Mouse (Mus musculus): ENCODE results near the gene Arhgap1. TPM values are rescaled to one million over a fixed set of nuclear protein-coding genes. Genes with fewer than 3 reads are reported as not detected.

Arhgap1 gene
- polyA plus RNA-seq, 1 experiment from 2014 or later = 88.3 TPM

- 90% methylated on average over 12 of the region's 12 CpGs for WGBS
- Histone ChIP-seq H3K27ac (no peak overlapping the region), H3K27me3 (ENCODE audit: control insufficient read depth, insufficient read depth, low read length) (no peaks in the 10 kb centered on the region), H3K36me3 (replicated peaks; ENCODE audit: control insufficient read depth, insufficient read depth) (no peaks in the 10 kb centered on the region), H3K9me3 (ENCODE audit: control insufficient read depth, low read length) (no peaks in the 10 kb centered on the region), H3K4me1 (replicated peaks; ENCODE audit: control insufficient read depth, insufficient read depth, low read length) (no peaks in the 10 kb centered on the region), H3K9ac (no peak overlapping the region), H3K4me3 (replicated peaks; ENCODE audit: low read length) (no peak overlapping the region), H3K4me2 (replicated peaks) (no peak overlapping the region)
- ATAC-seq (ENCODE audit: low FRiP score) (no peak), DNase-seq (ENCODE audit: low spot score) (no peak)
Observed at GRCm38 (mm10) chr2:91630384-91630783, 19.3 kb upstream of the Arhgap1 start.

GRCm38 (mm10) chr2:91631826-91632225 lies 17.8 kb upstream of the Arhgap1 start:
- Histone ChIP-seq H3K4me3 (replicated peaks; ENCODE audit: low read length) (no peak overlapping the region), H3K27me3 (ENCODE audit: control insufficient read depth, insufficient read depth, low read length) (no peaks in the 10 kb centered on the region), H3K27ac (no peak overlapping the region), H3K4me2 (replicated peaks) (no peak overlapping the region), H3K9ac (no peak overlapping the region), H3K9me3 (ENCODE audit: control insufficient read depth, low read length) (no peaks in the 10 kb centered on the region), H3K36me3 (replicated peaks; ENCODE audit: control insufficient read depth, insufficient read depth) (no peaks in the 10 kb centered on the region), H3K4me1 (replicated peaks; ENCODE audit: control insufficient read depth, insufficient read depth, low read length) (no peaks in the 10 kb centered on the region)
- WGBS = 92% methylated on average over 5 of the region's 5 CpGs
- no peak for DNase-seq (ENCODE audit: low spot score)
- ATAC-seq (ENCODE audit: low FRiP score) = no peak

- no peak overlapping the region for H3K4me3 ChIP-seq (replicated peaks; ENCODE audit: low read length)
- H3K36me3 ChIP-seq (replicated peaks; ENCODE audit: control insufficient read depth, insufficient read depth) = no peaks in the 10 kb centered on the region
- DNase-seq (ENCODE audit: low spot score) = no peak
- ATAC-seq (ENCODE audit: low FRiP score) = no peak
- H3K9ac ChIP-seq = no peak overlapping the region
- no peak overlapping the region for H3K4me2 ChIP-seq (replicated peaks)
- WGBS = 81% methylated on average over 5 of the region's 5 CpGs
- no peaks in the 10 kb centered on the region for H3K9me3 ChIP-seq (ENCODE audit: control insufficient read depth, low read length)
- H3K27me3 ChIP-seq (ENCODE audit: control insufficient read depth, insufficient read depth, low read length) = no peaks in the 10 kb centered on the region
- H3K4me1 ChIP-seq (replicated peaks; ENCODE audit: control insufficient read depth, insufficient read depth, low read length) = no peaks in the 10 kb centered on the region
- no peak overlapping the region for H3K27ac ChIP-seq
Observed at GRCm38 (mm10) chr2:91632316-91632715, 17.3 kb upstream of the Arhgap1 start.

DNA sequence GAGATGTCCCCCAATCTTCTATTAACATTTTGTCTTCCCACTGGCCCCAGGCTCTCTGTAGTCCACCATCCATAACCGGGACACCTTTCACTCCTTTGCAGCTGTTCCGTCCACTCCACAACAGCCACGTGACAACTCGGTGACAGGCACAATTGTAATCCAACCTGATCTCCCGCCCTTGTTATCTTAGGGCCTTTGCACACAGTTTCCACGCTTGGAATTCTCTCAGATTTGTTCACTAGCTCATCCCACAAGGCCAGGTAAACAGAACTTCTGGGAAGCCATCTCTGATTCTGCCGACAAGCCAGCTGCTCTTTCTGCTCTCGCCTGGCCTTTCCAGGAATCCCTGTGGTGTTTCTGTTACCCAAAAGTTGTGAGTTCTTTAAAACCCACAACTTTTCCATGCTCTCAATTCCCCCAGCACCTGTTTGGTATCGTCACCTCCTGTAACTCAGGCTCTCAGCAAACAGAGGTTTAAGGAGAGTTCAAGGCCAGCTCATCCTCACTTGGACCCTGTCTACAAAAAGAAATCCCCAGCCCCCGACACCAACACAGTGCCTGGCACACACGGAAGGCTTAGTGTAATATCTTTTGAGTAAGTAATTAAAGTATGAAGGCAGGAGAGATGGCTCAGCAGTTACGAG lies 16.2 kb upstream of the Arhgap1 start:
- Histone ChIP-seq H3K9me3 (ENCODE audit: control insufficient read depth, low read length) (no peaks in the 10 kb centered on the region), H3K36me3 (replicated peaks; ENCODE audit: control insufficient read depth, insufficient read depth) (no peaks in the 10 kb centered on the region), H3K4me2 (replicated peaks) (no peak overlapping the region), H3K4me3 (replicated peaks; ENCODE audit: low read length) (no peak overlapping the region), H3K9ac (no peak overlapping the region), H3K27ac (no peak overlapping the region), H3K4me1 (replicated peaks; ENCODE audit: control insufficient read depth, insufficient read depth, low read length) (no peaks in the 10 kb centered on the region), H3K27me3 (ENCODE audit: control insufficient read depth, insufficient read depth, low read length) (no peaks in the 10 kb centered on the region)
- ATAC-seq (ENCODE audit: low FRiP score) (no peak), DNase-seq (ENCODE audit: low spot score) (no peak)
- WGBS = 83% methylated on average over 12 of the region's 12 CpGs

DNA sequence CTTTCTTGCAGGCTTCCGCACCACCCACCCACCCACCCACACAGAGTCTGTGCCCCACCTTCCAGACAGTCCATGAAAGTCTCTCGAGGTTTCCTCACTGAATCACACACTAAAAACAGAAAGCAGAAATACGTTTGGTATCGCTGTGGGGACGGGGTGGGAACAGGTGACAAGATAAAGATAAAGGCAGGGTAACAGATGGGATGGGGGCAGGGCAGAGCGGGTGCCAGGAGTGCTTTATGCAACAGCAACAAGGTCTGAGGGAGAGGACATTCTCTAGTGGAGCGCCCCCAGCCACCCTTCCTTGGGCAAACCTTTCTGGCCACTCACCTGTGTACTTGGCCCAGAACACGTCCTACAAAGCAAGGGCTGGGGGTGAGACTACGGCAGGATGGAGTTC lies 14.8 kb upstream of the Arhgap1 start:
- Histone ChIP-seq H3K27ac (no peak overlapping the region), H3K9me3 (ENCODE audit: control insufficient read depth, low read length) (no peaks in the 10 kb centered on the region), H3K4me2 (replicated peaks) (no peak overlapping the region), H3K4me3 (replicated peaks; ENCODE audit: low read length) (no peak overlapping the region), H3K4me1 (replicated peaks; ENCODE audit: control insufficient read depth, insufficient read depth, low read length) (no peaks in the 10 kb centered on the region), H3K27me3 (ENCODE audit: control insufficient read depth, insufficient read depth, low read length) (no peaks in the 10 kb centered on the region), H3K9ac (no peak overlapping the region), H3K36me3 (replicated peaks; ENCODE audit: control insufficient read depth, insufficient read depth) (no peaks in the 10 kb centered on the region)
- DNase-seq (ENCODE audit: low spot score) (no peak), ATAC-seq (ENCODE audit: low FRiP score) (no peak)
- 82% methylated on average over 9 of the region's 9 CpGs for WGBS

DNA sequence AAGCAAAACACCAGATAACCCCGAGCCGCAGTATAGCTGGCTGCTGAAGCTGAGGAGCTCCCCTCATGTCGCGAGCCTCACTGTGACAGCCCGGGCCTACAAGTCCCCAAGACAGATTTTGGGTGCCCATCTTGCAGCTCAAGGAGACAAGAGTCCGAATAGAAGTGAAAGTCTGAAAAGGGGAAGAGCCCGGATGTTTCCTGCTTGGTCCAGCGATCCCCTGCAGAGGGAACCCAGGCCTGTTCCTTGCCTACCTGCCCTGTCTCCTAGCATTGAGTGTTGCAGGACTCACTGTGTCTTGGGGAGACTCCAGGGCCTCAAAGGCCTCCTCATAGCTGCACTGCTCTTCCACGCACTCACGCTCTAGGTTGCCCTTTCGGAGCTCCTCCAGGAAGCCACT lies 14.2 kb upstream of the Arhgap1 start:
- WGBS = 88% methylated on average over 10 of the region's 11 CpGs
- no peak for ATAC-seq (ENCODE audit: low FRiP score)

GRCm38 (mm10) chr2:91636229-91636628 lies 13.4 kb upstream of the Arhgap1 start, which contains the start of gene F2:
F2 (minus strand) TSS chr2:91636414.
- Histone ChIP-seq H3K9me3 (ENCODE audit: control insufficient read depth, low read length) (no peaks in the 10 kb centered on the region), H3K4me2 (replicated peaks) (no peak within 1 kb of the TSS), H3K27ac (no peak within 1 kb of the TSS), H3K4me3 (replicated peaks; ENCODE audit: low read length) (no peak within 1 kb of the TSS), H3K9ac (no peak within 1 kb of the TSS), H3K27me3 (ENCODE audit: control insufficient read depth, insufficient read depth, low read length) (no peaks in the 10 kb centered on the region), H3K36me3 (replicated peaks; ENCODE audit: control insufficient read depth, insufficient read depth) (no peaks in the 10 kb centered on the region), H3K4me1 (replicated peaks; ENCODE audit: control insufficient read depth, insufficient read depth, low read length) (no peaks in the 10 kb centered on the region)
- WGBS = 94% methylated on average over 8 of the region's 8 CpGs
- no peak for ATAC-seq (ENCODE audit: low FRiP score)
- no peak for DNase-seq (ENCODE audit: low spot score)

More for the DNA sequence above, 14.2 kb upstream of the Arhgap1 start:
- Histone ChIP-seq H3K27ac (no peak overlapping the region), H3K4me3 (replicated peaks; ENCODE audit: low read length) (no peak overlapping the region), H3K9me3 (ENCODE audit: control insufficient read depth, low read length) (no peaks in the 10 kb centered on the region), H3K9ac (no peak overlapping the region), H3K4me1 (replicated peaks; ENCODE audit: control insufficient read depth, insufficient read depth, low read length) (no peaks in the 10 kb centered on the region), H3K36me3 (replicated peaks; ENCODE audit: control insufficient read depth, insufficient read depth) (no peaks in the 10 kb centered on the region), H3K27me3 (ENCODE audit: control insufficient read depth, insufficient read depth, low read length) (no peaks in the 10 kb centered on the region), H3K4me2 (replicated peaks) (no peak overlapping the region)
- DNase-seq (ENCODE audit: low spot score) = no peak

DNA sequence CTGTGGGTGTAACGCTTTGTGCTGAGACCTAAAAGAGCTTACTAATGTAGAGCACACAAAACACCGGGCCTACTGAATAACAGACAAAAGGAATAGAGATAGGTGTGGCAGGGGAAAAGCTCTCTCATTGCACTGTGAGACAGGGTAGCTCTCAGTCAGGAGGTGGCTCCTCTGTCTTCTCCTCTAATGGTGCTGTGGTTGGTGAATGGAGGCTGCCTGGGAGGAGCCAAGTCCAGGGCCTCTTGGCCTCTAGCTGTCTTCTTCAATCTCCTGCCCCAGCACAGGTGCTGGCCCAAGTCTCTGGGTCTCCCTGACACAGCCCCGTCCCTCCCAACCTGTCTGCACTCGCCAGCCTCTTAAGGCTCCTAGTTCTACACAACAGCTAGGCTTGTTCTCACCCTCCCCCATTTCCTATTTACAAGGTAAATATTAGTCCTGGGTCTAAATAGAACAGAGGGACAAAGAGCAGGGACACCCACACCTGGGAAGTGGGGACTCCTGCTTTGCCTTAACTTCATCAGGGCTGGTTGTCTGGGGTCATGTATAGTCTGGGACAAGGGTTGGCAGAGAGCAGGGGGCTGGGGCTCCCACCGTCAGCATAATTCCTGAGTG lies 12.8 kb upstream of the Arhgap1 start:
- Histone ChIP-seq H3K9ac (no peak overlapping the region), H3K4me2 (replicated peaks) (no peak overlapping the region), H3K9me3 (ENCODE audit: control insufficient read depth, low read length) (no peaks in the 10 kb centered on the region), H3K36me3 (replicated peaks; ENCODE audit: control insufficient read depth, insufficient read depth) (0 out of 2 replicates have a peak, but pooled peaks cover under 1% of the 10 kb centered on the region), H3K27ac (no peak overlapping the region), H3K27me3 (ENCODE audit: control insufficient read depth, insufficient read depth, low read length) (no peaks in the 10 kb centered on the region), H3K4me1 (replicated peaks; ENCODE audit: control insufficient read depth, insufficient read depth, low read length) (no peaks in the 10 kb centered on the region), H3K4me3 (replicated peaks; ENCODE audit: low read length) (no peak overlapping the region)
- ATAC-seq (ENCODE audit: low FRiP score) (no peak), DNase-seq (ENCODE audit: low spot score) (no peak)
- 85% methylated on average over 5 of the region's 5 CpGs for WGBS

DNA sequence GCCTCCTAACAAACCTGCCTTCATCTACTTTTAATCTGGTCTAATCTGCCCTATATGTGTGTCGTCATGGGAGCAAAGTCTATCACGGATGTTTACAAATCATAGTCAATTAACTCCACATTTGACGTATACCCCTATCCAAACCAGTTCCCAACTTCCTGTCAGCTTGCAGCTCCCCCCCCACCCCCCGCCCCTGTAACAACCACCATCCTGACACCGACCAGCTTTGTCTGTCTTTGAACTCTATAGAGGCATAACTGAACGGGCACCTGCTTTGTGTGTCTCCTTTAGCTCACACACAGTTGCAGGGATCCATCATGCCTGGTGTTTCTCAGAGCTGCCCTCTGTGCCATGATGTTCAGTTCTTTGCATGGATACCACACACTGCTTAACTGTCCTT lies 10.7 kb upstream of the Arhgap1 start:
- no peak overlapping the region for H3K4me3 ChIP-seq (replicated peaks; ENCODE audit: low read length)
- H3K27me3 ChIP-seq (ENCODE audit: control insufficient read depth, insufficient read depth, low read length) = no peaks in the 10 kb centered on the region
- peaks cover 19% of the 10 kb centered on the region for H3K36me3 ChIP-seq (replicated peaks; ENCODE audit: control insufficient read depth, insufficient read depth)
- H3K4me1 ChIP-seq (replicated peaks; ENCODE audit: control insufficient read depth, insufficient read depth, low read length) = no peaks in the 10 kb centered on the region
- no peaks in the 10 kb centered on the region for H3K9me3 ChIP-seq (ENCODE audit: control insufficient read depth, low read length)
- no peak for ATAC-seq (ENCODE audit: low FRiP score)
- no peak overlapping the region for H3K4me2 ChIP-seq (replicated peaks)
- no peak overlapping the region for H3K27ac ChIP-seq
- H3K9ac ChIP-seq = no peak overlapping the region
- no peak for DNase-seq (ENCODE audit: low spot score)
- WGBS = 83% methylated on average over 6 of the region's 6 CpGs
